Mouse (Mus musculus) adrenal gland, adult 18-20 months (tissue): ENCODE data around the gene Pstpip1. TPM values are rescaled to one million over a fixed set of nuclear protein-coding genes. Genes with fewer than 3 reads are reported as not detected.
A peak's percentile ranks its signal among the peaks of the same experiment; 100 is the strongest.

ENCODE experiments used
- DNase-seq, 2 experiments: peaks; one replicate each; pipeline ENCODE4 v3.0.0; 2021 to 2022; ENCODE audit warnings: low spot score in 2 of 2
- total RNA-seq, 2 experiments: library from RNA; stranded (reverse); gene quantifications; 1 replicate in 1 of 2; 2 replicates in 1 of 2; pipeline ENCODE4 v1.2.3; 2021

Pstpip1 gene
- total RNA-seq, 2 experiments from 2014 or later, result 0.89 to 2.0 TPM

GRCm38 (mm10) chr9:56104921-56105320 is 15.2 kb downstream of the Pstpip1 start:
- DNase-seq, result no peak

- no peak for DNase-seq
Observed at GRCm38 (mm10) chr9:56106274-56107072, 16.7 kb downstream of the Pstpip1 start.

DNA sequence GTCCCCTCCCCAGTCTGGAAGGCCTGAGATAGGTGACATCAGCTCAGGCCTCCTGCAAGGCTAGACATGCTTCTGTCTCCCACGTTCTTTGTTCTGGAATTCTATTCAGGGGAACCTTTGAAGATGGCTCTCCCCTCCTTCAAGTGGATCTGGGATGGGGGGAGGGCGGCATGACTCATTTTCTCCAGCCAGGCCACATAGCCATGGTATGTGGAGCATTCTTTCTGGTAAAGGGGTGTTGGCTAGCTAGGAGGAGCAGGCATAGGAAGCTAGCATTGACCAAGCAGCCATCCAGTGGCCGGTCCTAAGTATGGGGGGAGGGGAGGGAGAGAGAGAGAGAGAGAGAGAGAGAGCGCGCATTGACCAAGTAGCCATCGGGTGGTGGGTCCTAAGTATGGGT is 17.8 kb downstream of the Pstpip1 start:
- no peak for DNase-seq

GRCm38 (mm10) chr9:56108174-56108573 is 18.4 kb downstream of the Pstpip1 start:
- no peak for DNase-seq

DNA sequence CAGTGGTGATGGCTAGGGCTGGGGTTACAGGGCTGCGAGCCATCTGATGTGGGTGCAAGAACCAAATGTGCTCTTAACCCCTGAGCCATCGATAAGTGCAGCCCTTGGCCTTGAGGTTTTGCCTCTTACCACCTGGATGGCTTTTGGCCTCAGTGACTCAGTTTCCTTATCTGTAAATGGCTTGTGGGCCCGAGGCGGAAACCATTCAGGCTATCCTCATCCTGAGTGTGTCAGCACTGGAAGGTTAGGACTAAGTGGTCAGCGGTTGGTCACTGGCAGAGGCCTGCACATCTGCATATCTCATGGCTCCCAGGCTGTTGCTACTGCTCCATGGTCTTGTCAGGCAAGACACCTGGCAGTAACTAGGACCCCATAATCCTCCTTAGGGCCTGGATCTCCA is 28.3 kb downstream of the Pstpip1 start:
- no peak for DNase-seq

- peak; percentile 60 to 61 for DNase-seq
Observed at GRCm38 (mm10) chr9:56118582-56118981, 28.8 kb downstream of the Pstpip1 start.

GRCm38 (mm10) chr9:56119651-56120050 is 29.9 kb downstream of the Pstpip1 start:
- no peak for DNase-seq

- DNase-seq, result no peak
Observed at GRCm38 (mm10) chr9:56121097-56121496, 31.3 kb downstream of the Pstpip1 start.

GRCm38 (mm10) chr9:56122973-56123372 is 33.2 kb downstream of the Pstpip1 start:
- DNase-seq, result no peak

DNA sequence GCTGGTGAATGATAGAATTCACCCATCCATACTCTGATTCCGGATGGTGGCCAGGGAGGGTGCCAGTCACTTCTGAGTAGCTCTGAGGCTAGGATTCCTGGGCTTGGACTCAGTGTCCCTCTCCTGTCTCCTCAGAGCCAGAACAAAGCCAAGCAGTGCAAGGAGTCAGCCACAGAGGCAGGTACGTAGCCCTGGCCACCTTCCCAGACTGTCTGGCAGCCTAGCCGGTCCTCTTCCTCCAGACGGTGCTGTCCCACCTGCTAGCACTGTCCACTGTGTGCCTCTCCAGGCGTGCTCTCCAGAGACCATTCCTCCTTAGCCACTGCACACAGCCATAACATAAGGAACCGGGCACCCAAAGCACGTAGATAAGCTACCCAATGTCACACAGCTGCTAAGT is 33.9 kb downstream of the Pstpip1 start:
- no peak for DNase-seq

GRCm38 (mm10) chr9:56124561-56124960 is 34.8 kb downstream of the Pstpip1 start:
- DNase-seq, result no peak

GRCm38 (mm10) chr9:56126453-56127173 is 36.9 kb downstream of the Pstpip1 start:
- DNase-seq, result no peak

DNA sequence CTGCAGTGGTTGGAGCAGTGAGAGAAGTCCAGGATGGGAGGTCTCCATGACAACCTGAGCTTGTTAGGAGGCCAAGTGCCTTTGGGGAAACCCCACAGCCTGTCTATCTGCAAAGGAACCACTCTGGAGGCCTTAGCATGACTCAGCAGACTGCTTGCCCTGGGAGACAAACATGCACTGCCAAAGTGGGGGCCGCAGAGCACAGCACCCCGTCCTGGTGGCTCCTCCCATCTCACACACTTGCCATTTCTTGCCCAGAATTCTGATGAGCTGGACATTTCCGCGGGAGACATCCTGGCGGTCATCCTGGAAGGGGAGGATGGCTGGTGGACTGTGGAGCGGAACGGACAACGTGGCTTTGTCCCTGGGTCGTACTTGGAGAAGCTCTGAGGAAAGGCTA is 38.6 kb downstream of the Pstpip1 start:
- DNase-seq, result no peak

DNA sequence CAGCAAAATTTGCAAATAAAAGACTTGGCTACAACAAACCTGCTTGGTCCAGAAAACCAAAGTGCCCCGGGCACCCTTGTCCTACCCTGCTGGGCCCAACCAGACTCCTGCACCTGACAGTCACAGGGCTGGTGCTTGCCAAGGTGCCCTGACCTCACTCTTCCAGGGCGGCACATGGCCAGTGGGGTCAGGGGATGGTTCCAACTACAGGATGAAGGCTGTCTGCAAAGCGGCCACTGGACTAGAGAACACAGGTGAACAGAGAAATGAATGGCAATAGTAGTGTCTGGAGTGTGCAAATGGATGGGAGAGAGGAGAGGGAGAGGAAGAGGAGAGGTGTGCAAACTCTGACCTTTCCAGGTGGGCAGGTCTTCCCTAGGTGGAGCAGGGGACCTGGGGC is 40.2 kb downstream of the Pstpip1 start:
- DNase-seq, result no peak

DNA sequence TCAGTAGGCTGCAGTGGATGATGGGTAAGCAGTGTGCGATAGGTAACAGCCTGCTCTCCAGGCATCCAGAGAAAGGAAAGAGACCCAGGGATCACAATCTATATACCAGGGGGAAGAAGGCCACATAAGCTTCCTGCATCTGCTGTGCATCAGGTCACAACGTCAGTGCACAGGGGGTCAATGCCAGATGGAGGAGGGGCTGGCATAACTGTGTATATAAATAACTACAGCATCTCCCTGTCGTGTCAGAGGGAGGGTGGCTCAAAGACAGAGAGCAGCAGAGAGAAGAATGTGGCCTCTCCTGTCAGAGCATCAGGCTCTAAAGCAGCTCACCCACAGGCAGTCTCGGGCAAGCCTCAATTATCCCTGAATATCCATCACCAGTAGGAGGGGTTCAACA is 40.8 kb downstream of the Pstpip1 start:
- no peak for DNase-seq

- DNase-seq, result no peak
Observed at GRCm38 (mm10) chr9:56131813-56132525, 42.2 kb downstream of the Pstpip1 start.

- no peak for DNase-seq
Observed at GRCm38 (mm10) chr9:56133970-56134369, 44.2 kb downstream of the Pstpip1 start.

DNA sequence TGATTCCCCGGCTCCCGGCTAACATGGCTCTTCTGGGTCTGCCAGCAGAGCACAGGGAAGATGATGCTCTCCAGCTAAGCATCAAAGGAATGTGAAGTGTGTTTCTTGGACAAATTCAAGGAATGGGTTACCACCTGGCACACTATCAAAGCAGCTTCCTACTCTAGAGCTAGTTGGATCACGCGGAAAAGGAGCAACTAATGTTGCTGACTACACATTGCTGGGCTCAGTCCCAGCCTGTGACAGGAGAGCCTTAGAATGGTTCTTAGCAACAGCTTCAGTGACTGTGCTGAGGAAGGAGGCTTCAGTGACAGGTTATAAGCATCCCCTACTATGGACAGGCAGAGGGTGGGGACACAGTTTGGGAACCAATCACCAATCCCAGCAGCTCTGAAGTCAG is 44.9 kb downstream of the Pstpip1 start:
- no peak for DNase-seq

GRCm38 (mm10) chr9:56135590-56136197 is 45.9 kb downstream of the Pstpip1 start:
- DNase-seq, result no peak

- peak in 1 of 2 experiments; percentile 15 for DNase-seq
Observed at GRCm38 (mm10) chr9:56141776-56142175, 52.0 kb downstream of the Pstpip1 start.

DNA sequence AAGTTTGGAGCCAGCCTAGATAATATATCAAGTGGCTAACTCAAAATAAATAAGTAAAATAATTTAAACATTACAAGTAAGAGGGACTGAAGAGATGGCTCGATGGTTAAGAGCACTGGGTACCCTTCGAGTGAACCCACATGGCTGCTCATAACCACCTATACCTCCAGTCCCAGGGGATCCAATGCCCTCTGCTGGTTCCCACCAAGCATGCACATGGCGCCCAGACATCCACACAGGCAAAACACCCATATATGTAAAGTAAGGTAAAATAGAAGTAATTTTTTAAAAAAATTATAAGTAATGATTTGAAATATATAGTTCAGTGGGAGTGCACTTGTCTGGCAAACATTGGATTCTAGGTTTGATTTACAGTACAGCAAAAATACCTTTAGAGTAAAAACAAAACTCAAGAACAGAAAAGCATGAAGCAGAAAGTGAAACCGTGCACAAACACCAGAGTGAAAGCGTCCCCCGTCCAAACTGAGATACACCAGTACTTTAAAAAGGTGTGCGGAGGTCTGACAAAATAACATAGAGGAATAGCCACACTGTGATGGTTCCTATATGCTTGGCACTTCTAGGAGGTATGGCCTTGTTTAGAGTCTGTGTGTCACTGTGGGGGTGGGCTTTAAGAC is 54.7 kb downstream of the Pstpip1 start:
- DNase-seq, result no peak
